Mouse (Mus musculus) kidney, postnatal 4 days (tissue): Measurements from ENCODE around the gene Efcab10.

Experiments used
- DNase-seq, 2 experiments: peaks; one replicate each; pipeline ENCODE4 v3.0.0; 2021; ENCODE audit warnings: mixed read lengths in 2 of 2

Gene Efcab10

GRCm38 (mm10) chr12:33394804-33395623, at the start of gene Efcab10:
Gene Efcab10, plus strand, starts transcription at chr12:33394854.
- peak; percentile 53 to 68 for DNase-seq

GRCm38 (mm10) chr12:33344970-33345772, 49.5 kb upstream of the Efcab10 start:
- peak in 1 of 2 experiments; percentile 12 for DNase-seq

- no peak for DNase-seq
Measured at GRCm38 (mm10) chr12:33345773-33346435, 48.8 kb upstream of the Efcab10 start.

GRCm38 (mm10) chr12:33352671-33353070, 42.0 kb upstream of the Efcab10 start:
- no peak for DNase-seq

- no peak for DNase-seq
Measured at GRCm38 (mm10) chr12:33358345-33358744, 36.3 kb upstream of the Efcab10 start.

- no peak for DNase-seq
Measured at GRCm38 (mm10) chr12:33359209-33359608, 35.4 kb upstream of the Efcab10 start.

GRCm38 (mm10) chr12:33359878-33360482, 34.7 kb upstream of the Efcab10 start:
- DNase-seq: no peak

GRCm38 (mm10) chr12:33360729-33361128, 33.9 kb upstream of the Efcab10 start:
- peak; percentile 54 to 57 for DNase-seq

- DNase-seq: no peak
Measured at GRCm38 (mm10) chr12:33364511-33364910, 30.1 kb upstream of the Efcab10 start.

GRCm38 (mm10) chr12:33365133-33365532, 29.5 kb upstream of the Efcab10 start:
- DNase-seq: no peak

- no peak for DNase-seq
Measured at GRCm38 (mm10) chr12:33369555-33369954, 25.1 kb upstream of the Efcab10 start.

- peak; percentile 84 to 86 for DNase-seq
Measured at GRCm38 (mm10) chr12:33379624-33380445, 14.8 kb upstream of the Efcab10 start.

GRCm38 (mm10) chr12:33388842-33389241, 5.8 kb upstream of the Efcab10 start:
- DNase-seq: peak; percentile 76 to 80

- DNase-seq: no peak
Measured at GRCm38 (mm10) chr12:33390844-33391560, 3.7 kb upstream of the Efcab10 start.

GRCm38 (mm10) chr12:33403265-33403693, 8.6 kb downstream of the Efcab10 start:
- no peak for DNase-seq

- no peak for DNase-seq
Measured at GRCm38 (mm10) chr12:33404996-33405395, 10.3 kb downstream of the Efcab10 start.

GRCm38 (mm10) chr12:33405398-33406026, 10.9 kb downstream of the Efcab10 start:
- DNase-seq: no peak

GRCm38 (mm10) chr12:33411580-33412151, 17.0 kb downstream of the Efcab10 start:
- no peak for DNase-seq

GRCm38 (mm10) chr12:33424329-33424728, 29.7 kb downstream of the Efcab10 start:
- DNase-seq: peak; percentile 64 to 70

- DNase-seq: no peak
Measured at GRCm38 (mm10) chr12:33427293-33427692, 32.6 kb downstream of the Efcab10 start.
